Mouse (Mus musculus) adrenal gland, postnatal 10 days (tissue): ENCODE data around the gene Celf5. TPM values are rescaled to one million over a fixed set of nuclear protein-coding genes. Genes with fewer than 3 reads are reported as not detected.

ENCODE experiments used
- DNase-seq: peaks from one replicate; pipeline ENCODE4 v3.0.0; 2021; ENCODE audit warnings: mixed read lengths
- microRNA-seq: library from miRNA; unstranded; fragments of <30 nt; microRNA quantifications from one replicate; pipeline ENCODE4 v1.2.0, GENCODE M21; 2021
- total RNA-seq, 2 experiments: library from RNA; stranded (reverse); gene quantifications; 2 replicates each; pipeline ENCODE4 v1.2.3; 2021

Celf5 gene
- total RNA-seq, 2 experiments from 2014 or later, result 0.84 to 2.2 TPM

- DNase-seq, result peak; percentile 93
These were observed 68.9 kb downstream of the Celf5 start for GRCm38 (mm10) chr10:81413310-81414261.

GRCm38 (mm10) chr10:81412586-81413309, 69.8 kb downstream of the Celf5 start:
- DNase-seq, result no peak

GRCm38 (mm10) chr10:81411471-81412400, 70.8 kb downstream of the Celf5 start:
- peak; percentile 93 for DNase-seq

- DNase-seq, result peak; percentile 54
These were observed 71.5 kb downstream of the Celf5 start for GRCm38 (mm10) chr10:81410981-81411380.

GRCm38 (mm10) chr10:81410350-81410749, 72.2 kb downstream of the Celf5 start:
- DNase-seq, result no peak

- DNase-seq, result no peak
These were observed 73.2 kb downstream of the Celf5 start for GRCm38 (mm10) chr10:81409330-81409729.

Small RNAs within 50 kb of the gene (microRNA-seq; reads per million reads assigned to microRNA genes)
- not detected for gene Gm25595
- gene Mir1191b, result not detected

Other genes with a start within 250 kb of the Celf5 start
- 10 to 100 TPM in 1 of 2 experiments, 1 to 10 TPM in 1; 7.4 to 11.9 TPM for gene Zfr2, start 249.6 kb downstream of the Celf5 start, total RNA-seq
- 1 to 10 TPM; 1.8 to 2.1 TPM for gene Matk, start 229.8 kb downstream of the Celf5 start, total RNA-seq
- 100 to 1,000 TPM; 109 to 111 TPM for gene Mrpl54, start 215.8 kb downstream of the Celf5 start, total RNA-seq
- 10 to 100 TPM; 79.8 to 83.8 TPM for gene Apba3, start 215.7 kb downstream of the Celf5 start, total RNA-seq
- gene Tjp3, start 191.1 kb downstream of the Celf5 start, total RNA-seq, result 1 to 10 TPM; 1.9 to 3.0 TPM
- gene Pip5k1c, start 189.7 kb downstream of the Celf5 start, total RNA-seq, result 10 to 100 TPM; 39.2 to 48.9 TPM
- 10 to 100 TPM; 29.4 to 35.4 TPM for gene Cactin, start 161.6 kb downstream of the Celf5 start, total RNA-seq
- 10 to 100 TPM; 24.5 to 31.8 TPM for gene Tbxa2r, start 154.0 kb downstream of the Celf5 start, total RNA-seq
- gene Gipc3, start 139.4 kb downstream of the Celf5 start, total RNA-seq, result 1 to 10 TPM; 3.6 to 4.0 TPM
- gene Hmg20b, start 132.2 kb downstream of the Celf5 start, total RNA-seq, result 10 to 100 TPM; 81.2 to 97.5 TPM
- 10 to 100 TPM; 17.8 to 22.8 TPM for gene Mfsd12, start 125.2 kb downstream of the Celf5 start, total RNA-seq
- gene 4930404N11Rik, start 116.9 kb downstream of the Celf5 start, total RNA-seq, result 1 to 10 TPM; 1.1 to 2.3 TPM
- gene Fzr1, start 104.2 kb downstream of the Celf5 start, total RNA-seq, result 10 to 100 TPM; 42.1 to 51.7 TPM
- gene Dohh, start 98.3 kb downstream of the Celf5 start, total RNA-seq, result 10 to 100 TPM; 52.8 to 54.2 TPM
- gene Gm48551, start 98.2 kb downstream of the Celf5 start, total RNA-seq, result 1 to 10 TPM; 1.1 to 1.6 TPM
- 1 to 10 TPM in 1 of 2 experiments, under 1 TPM in 1; 0.45 to 1.9 TPM for gene Gm48552, start 93.7 kb downstream of the Celf5 start, total RNA-seq
- gene Smim24, start 89.7 kb downstream of the Celf5 start, total RNA-seq, result 1 to 10 TPM; 1.2 to 1.6 TPM
- 100 to 1,000 TPM in 1 of 2 experiments, 10 to 100 TPM in 1; 99.9 to 129 TPM for gene Nfic, start 27.1 kb downstream of the Celf5 start, total RNA-seq
- gene Ncln, start 13.7 kb upstream of the Celf5 start, total RNA-seq, result 10 to 100 TPM; 90.9 to 93.8 TPM
- gene S1pr4, start 17.4 kb upstream of the Celf5 start, total RNA-seq, result 1 to 10 TPM; 2.9 TPM
- gene Gna15, start 41.5 kb upstream of the Celf5 start, total RNA-seq, result 1 to 10 TPM in 1 of 2 experiments, under 1 TPM in 1; 0.66 to 1.1 TPM
- gene Gna11, start 62.5 kb upstream of the Celf5 start, total RNA-seq, result 10 to 100 TPM; 63.8 to 72.7 TPM
- gene Aes, start 76.8 kb upstream of the Celf5 start, total RNA-seq, result 100 to 1,000 TPM; 541 to 611 TPM
- 10 to 100 TPM; 10.9 to 18.1 TPM for gene Tle2, start 91.9 kb upstream of the Celf5 start, total RNA-seq
- 10 to 100 TPM in 1 of 2 experiments, 1 to 10 TPM in 1; 8.7 to 10.8 TPM for gene Tle6, start 118.4 kb upstream of the Celf5 start, total RNA-seq
- gene BC025920, start 123.6 kb upstream of the Celf5 start, total RNA-seq, result 1 to 10 TPM; 1.1 to 1.8 TPM
- 10 to 100 TPM; 17.3 to 24.7 TPM for gene Sirt6, start 145.1 kb upstream of the Celf5 start, total RNA-seq
- gene Ankrd24, start 145.8 kb upstream of the Celf5 start, total RNA-seq, result 10 to 100 TPM; 15.2 to 26.7 TPM
- 1 to 10 TPM; 2.8 to 3.2 TPM for gene Gm10778, start 166.3 kb upstream of the Celf5 start, total RNA-seq
- 1 to 10 TPM; 5.6 to 8.6 TPM for gene Zfp433, start 222.1 kb upstream of the Celf5 start, total RNA-seq